Mouse (Mus musculus) lung, embryonic 15.5 days (tissue): ENCODE measurements around the gene Tgif1. TPM values are rescaled to one million over a fixed set of nuclear protein-coding genes. Genes with fewer than 3 reads are reported as not detected.
"Not testable (repeated sequence)": the region's sequence is repeated elsewhere in the genome, so short reads cannot be mapped to it uniquely, and the experiment has no call there.

Experiments
- ATAC-seq: fragments of 200-750 bp; cut with Nextera tagmentation; 2 replicates; pipeline ENCODE4 v1.8.0; 2017; ENCODE audit warnings: moderate number of reproducible peaks, borderline replicate concordance; ENCODE audit not compliant: low FRiP score, low TSS enrichment; ENCODE audit errors: extremely low read depth
- H3K27ac ChIP-seq: fragments of 300-500 bp; sonication (generic); 2 replicates; pipeline ENCODE4 v1.5.1; 2015; ENCODE audit warnings: moderate library complexity, mild to moderate bottlenecking, inconsistent platforms
- H3K27me3 ChIP-seq: fragments of 300-500 bp; sonication (generic); 2 replicates; pipeline ENCODE4 v1.6.1; 2015; ENCODE audit warnings: inconsistent platforms
- H3K36me3 ChIP-seq: fragments of 300-500 bp; sonication (generic); 2 replicates; pipeline ENCODE4 v1.6.1; 2015; ENCODE audit warnings: inconsistent platforms
- H3K4me1 ChIP-seq: fragments of 300-500 bp; sonication (generic); 2 replicates; pipeline ENCODE4 v1.6.1; 2015; ENCODE audit warnings: inconsistent platforms
- H3K4me2 ChIP-seq: fragments of 300-500 bp; sonication (generic); 2 replicates; pipeline ENCODE4 v1.6.1; 2015; ENCODE audit warnings: inconsistent platforms, mild to moderate bottlenecking, moderate library complexity
- H3K4me3 ChIP-seq: fragments of 300-500 bp; sonication (generic); 2 replicates; pipeline ENCODE4 v1.5.1; 2015; ENCODE audit warnings: mild to moderate bottlenecking, inconsistent platforms
- H3K9ac ChIP-seq: fragments of 300-500 bp; sonication (generic); 2 replicates; pipeline ENCODE4 v1.6.1; 2015; ENCODE audit warnings: inconsistent platforms
- H3K9me3 ChIP-seq: fragments of 300-500 bp; sonication (generic); 2 replicates; pipeline ENCODE4 v1.6.1; 2016; ENCODE audit warnings: inconsistent platforms
- WGBS: fragments of 180-500 bp; shearing (Covaris S2); methylation state at CpG from one replicate; pipeline ENCODE4 v1.1.7; 2015; 5-methylcytosine and 5-hydroxymethylcytosine counted together
- polyA plus RNA-seq: library from polyadenylated mRNA; unstranded; fragments of >200 nt; fragmentation: Nextera tagmentation; extraction: Ambion mirVana; gene quantifications from 2 replicates; pipeline ENCODE4 v1.2.1, GENCODE M21; 2015

Gene Tgif1
- polyA plus RNA-seq, 1 experiment from 2014 or later = 63.6 TPM

DNA sequence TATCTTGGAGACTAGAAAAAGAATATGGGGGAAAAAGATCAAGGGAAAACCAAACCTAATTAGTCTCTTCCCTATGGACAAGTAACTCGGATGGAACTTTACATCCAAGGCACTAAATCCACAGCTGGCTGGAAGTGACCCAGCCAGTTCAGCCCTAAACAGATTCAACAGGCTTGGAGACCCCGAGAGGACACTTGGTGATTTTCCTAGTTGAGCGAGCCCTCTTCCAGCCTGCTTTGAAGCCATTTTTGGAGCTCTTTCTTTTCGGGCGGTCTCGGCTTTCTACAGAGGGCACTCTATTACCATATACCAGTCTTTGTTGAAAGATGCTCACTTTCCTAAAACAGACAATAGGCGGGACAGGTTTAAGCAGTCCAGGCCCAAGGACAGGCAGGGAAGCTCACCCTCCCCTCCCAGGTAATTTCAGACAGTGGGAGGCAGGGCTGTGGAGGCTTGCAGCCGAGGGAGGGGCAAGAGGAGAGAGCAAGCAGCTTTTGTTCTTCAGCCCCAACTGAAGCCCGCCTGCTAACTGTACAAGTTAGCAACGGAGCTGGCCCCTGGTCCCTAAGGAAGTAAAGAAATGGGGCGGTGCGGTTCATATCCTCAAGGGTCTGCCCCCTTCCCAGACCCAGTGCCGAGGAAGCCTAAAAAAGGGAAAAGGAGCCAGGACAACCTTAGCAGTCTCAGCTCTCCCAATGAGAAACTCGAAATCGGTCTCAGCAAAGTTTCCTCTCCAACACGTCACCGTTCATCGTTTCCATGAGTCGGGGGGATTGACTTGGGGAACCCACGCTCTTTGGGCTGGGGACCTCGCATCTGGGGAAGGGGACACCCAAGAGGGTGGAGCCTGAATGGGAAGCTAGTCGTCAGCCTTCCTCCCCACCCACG is 4.6 kb downstream of the Tgif1 start:
- WGBS = under 1% methylated on average over 23 of the region's 23 CpGs
- H3K9ac ChIP-seq = peak overlapping the region; percentile 69
- peak; percentile 37; the same call in 1 of the 2 replicates for ATAC-seq
- H3K27me3 ChIP-seq = no peaks in the 10 kb centered on the region
- peak overlapping the region; percentile 99 for H3K27ac ChIP-seq
- H3K4me3 ChIP-seq = peak overlapping the region; percentile 75
- peak overlapping the region; percentile 94 for H3K4me2 ChIP-seq
- peaks cover 16% of the 10 kb centered on the region for H3K36me3 ChIP-seq
- no peaks in the 10 kb centered on the region for H3K9me3 ChIP-seq
- peaks cover 39% of the 10 kb centered on the region for H3K4me1 ChIP-seq

DNA sequence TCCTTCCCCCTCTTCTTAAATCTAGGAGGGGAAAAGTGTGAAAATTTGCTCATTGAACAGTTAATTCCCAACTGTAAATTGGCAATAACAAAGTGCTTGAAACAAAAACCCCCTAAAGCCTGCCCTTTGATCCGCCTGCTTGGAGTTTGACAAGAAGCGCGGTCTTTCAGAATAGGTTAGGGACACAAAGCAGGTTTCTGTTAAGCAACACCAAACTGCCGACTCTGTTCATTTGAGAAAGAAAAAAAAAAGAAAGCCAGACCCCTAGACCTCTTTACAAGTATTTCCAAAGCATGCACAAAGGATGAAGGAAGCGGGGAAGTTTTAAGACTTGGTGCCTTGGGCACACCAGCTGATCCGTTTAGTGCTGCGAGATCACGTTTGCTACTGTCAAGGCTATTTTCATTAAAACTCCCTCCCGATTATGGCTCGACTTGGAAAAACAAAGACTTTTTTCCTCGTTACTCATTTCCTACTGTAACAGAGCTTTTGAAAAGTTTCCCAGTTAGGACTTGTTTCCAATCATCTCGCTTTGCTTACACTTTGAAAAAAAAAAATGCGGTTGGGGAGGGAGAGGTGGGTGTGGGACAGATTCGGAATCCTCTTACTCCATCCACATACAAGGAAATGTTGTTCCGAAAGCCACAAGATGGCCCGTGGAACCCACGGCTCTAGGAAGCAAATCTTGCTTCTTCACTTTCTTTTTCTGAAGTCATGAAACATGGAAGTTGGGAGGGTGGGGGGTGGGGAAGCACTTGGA is 5.4 kb downstream of the Tgif1 start:
- ATAC-seq = no peak
- WGBS = under 1% methylated on average over 17 of the region's 17 CpGs
- peaks cover 40% of the 10 kb centered on the region for H3K4me1 ChIP-seq
- H3K36me3 ChIP-seq = peaks cover 24% of the 10 kb centered on the region
- peak overlapping the region; percentile 75 for H3K4me3 ChIP-seq
- H3K9ac ChIP-seq = peak overlapping the region; percentile 69
- H3K27me3 ChIP-seq = no peaks in the 10 kb centered on the region
- no peaks in the 10 kb centered on the region for H3K9me3 ChIP-seq
- peak overlapping the region; percentile 99 for H3K27ac ChIP-seq
- peak overlapping the region; percentile 94 for H3K4me2 ChIP-seq

DNA sequence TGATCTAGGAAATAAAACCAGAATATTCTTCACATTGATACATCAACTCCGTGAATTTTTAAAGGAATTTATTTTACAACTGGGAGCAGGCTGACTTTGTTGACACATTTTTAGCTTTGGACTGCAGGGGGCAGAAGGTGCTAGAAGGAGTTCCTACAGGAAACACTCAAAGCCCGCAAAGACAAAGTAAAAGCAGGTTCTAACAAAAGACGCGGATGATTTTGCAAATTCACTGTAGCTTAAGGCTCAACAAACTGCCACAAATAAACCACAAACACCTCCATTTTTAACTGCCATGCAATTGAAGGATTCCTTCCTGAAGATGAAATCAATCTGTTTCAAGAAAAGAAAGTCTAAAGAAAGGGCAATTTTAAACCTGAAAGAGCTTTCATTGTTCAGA is 6.3 kb downstream of the Tgif1 start:
- Histone ChIP-seq H3K27ac (no peak overlapping the region), H3K4me3 (no peak overlapping the region), H3K9me3 (no peaks in the 10 kb centered on the region), H3K36me3 (peaks cover 30% of the 10 kb centered on the region), H3K4me1 (peaks cover 40% of the 10 kb centered on the region), H3K4me2 (peak overlapping the region; percentile 94), H3K9ac (peak overlapping the region; percentile 11; the same call in 1 of the 2 replicates), H3K27me3 (no peaks in the 10 kb centered on the region)
- WGBS = under 1% methylated on average over 4 of the region's 4 CpGs
- ATAC-seq = no peak

DNA sequence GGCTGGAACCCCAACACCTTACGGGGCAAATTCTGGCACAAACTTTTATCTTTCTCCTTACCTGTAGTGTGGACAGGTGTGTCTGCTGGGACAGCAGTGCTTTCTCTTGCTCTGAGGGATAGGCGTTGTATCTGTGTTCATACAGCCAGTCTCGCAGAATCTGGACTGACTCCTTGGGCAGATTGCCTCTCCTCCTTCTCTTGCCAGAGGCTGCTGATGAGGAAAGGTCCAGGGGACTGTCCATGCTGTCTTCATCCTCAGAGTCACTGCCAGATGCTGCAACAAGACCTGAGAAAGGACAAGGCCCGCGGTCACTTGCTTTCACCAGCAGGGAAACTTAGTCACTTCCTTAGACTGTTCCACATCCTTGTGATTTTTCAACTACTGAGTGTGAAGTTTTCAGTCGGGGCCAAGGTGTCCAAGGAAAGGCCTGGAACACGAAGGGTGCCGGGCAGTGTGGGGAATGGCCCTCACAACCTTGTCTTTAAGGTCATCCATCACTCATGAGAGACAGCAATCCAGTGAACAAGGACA is 7.2 kb downstream of the Tgif1 start:
- peak overlapping the region; percentile 1; the same call in 1 of the 2 replicates for H3K4me2 ChIP-seq
- peak overlapping the region; percentile 59 for H3K27ac ChIP-seq
- WGBS = 45% methylated on average over 8 of the region's 8 CpGs

DNA sequence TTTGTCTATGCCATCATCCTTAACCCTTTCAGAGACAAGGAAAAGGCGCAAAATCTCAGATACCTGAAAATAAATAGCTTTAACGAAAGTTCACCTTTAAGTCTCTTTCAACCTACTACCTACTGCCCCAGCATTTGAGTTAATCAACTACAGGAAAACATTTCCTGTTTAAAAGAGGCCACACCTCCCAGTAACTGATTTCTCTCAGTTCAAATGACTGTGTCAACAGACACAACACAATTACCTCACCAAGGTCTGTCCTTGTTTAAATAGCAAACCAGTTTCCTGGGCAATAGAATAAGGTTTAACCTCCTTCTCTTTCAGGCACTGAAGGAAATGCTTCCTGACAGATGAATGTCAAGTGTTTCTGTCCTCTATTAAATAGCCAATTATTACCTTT is 7.8 kb downstream of the Tgif1 start:
- Histone ChIP-seq H3K4me1 (peaks cover 40% of the 10 kb centered on the region), H3K27me3 (no peaks in the 10 kb centered on the region), H3K36me3 (peaks cover 34% of the 10 kb centered on the region), H3K27ac (peak overlapping the region; percentile 59), H3K9ac (no peak overlapping the region), H3K4me2 (0 out of 2 replicates have a peak overlapping the region, but pooled peaks have one; percentile 1), H3K4me3 (no peak overlapping the region), H3K9me3 (no peaks in the 10 kb centered on the region)
- no peak for ATAC-seq
- whole genome bisulfite sequencing = 47% methylated on average over 2 of the region's 2 CpGs

More for the DNA sequence above, 7.2 kb downstream of the Tgif1 start:
- Histone ChIP-seq H3K36me3 (peaks cover 33% of the 10 kb centered on the region), H3K9me3 (no peaks in the 10 kb centered on the region), H3K9ac (no peak overlapping the region), H3K27me3 (no peaks in the 10 kb centered on the region), H3K4me3 (no peak overlapping the region), H3K4me1 (peaks cover 40% of the 10 kb centered on the region)
- no peak for ATAC-seq

DNA sequence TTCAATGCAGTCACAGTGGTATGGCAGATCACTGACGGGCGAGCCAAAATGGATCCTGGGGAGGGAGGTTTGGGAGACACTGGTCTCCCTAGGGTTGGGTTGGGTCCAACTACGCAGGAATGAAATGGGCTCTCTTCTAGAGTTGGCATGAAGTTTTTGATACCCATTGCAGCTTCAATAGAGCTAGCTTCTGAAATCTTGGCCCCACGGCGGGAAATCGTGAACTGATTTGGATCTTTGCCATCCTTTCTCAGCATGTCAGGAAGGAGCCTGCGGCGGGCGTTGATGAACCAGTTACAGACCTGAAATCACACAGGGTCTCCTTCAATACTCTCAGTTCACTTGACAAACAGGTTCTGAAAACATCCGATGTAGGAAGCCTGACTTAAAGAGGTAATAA is 8.4 kb downstream of the Tgif1 start:
- Histone ChIP-seq H3K4me2 (no peak overlapping the region), H3K27me3 (no peaks in the 10 kb centered on the region), H3K9ac (no peak overlapping the region), H3K27ac (peak overlapping the region; percentile 59), H3K36me3 (peaks cover 40% of the 10 kb centered on the region), H3K4me1 (peaks cover 40% of the 10 kb centered on the region), H3K4me3 (no peak overlapping the region), H3K9me3 (no peaks in the 10 kb centered on the region)
- no peak for ATAC-seq
- WGBS = 39% methylated on average over 10 of the region's 10 CpGs

DNA sequence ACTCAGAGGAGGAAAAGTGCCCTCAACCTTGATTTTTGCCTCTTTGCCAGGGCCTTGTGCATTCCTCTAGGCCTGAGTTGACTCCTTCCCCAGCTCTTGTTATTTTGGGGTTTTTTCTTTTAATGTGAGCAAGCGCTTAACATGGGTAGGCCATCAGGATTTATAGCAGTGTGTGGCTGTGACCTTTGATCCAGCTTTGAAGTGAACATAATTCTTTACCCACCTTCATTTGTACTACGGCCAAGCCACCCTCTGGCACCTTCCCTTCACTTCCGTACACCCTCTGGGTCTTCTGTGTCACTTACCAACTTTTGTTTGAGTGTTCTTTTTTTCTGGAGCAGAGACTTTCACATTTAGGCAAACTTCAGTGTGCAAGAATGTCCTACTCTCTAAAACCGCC is 10.1 kb downstream of the Tgif1 start:
- WGBS = 84% methylated on average over 4 of the region's 4 CpGs
- H3K36me3 ChIP-seq = peaks cover 49% of the 10 kb centered on the region

DNA sequence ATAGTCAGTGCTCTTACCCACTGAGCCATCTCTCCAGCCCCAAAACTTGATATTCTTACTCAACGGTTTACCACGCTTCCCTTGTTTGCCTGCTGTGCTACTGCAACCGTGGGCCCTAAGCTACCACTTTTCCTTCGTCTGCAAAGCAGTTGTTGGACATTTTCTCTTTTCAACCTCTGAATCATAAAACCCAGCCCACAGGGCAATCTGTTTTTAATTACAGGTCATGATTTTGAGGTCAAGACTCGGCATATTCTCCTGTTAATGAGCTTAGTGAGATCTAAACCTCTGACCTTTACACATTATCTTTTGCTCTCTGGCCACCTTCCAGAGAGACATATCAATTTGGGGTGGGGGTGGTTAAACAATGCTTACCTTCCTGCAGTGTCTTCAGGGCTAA is 14.8 kb downstream of the Tgif1 start:
- Histone ChIP-seq H3K27me3 (no peaks in the 10 kb centered on the region), H3K4me2 (no peak overlapping the region), H3K4me1 (peaks cover 11% of the 10 kb centered on the region), H3K36me3 (peaks cover 31% of the 10 kb centered on the region), H3K9ac (no peak overlapping the region), H3K27ac (no peak overlapping the region), H3K4me3 (no peak overlapping the region), H3K9me3 (no peaks in the 10 kb centered on the region)
- 69% methylated on average over 5 of the region's 5 CpGs for WGBS
- ATAC-seq = no peak

More for the DNA sequence above, 10.1 kb downstream of the Tgif1 start:
- H3K4me2 ChIP-seq = no peak overlapping the region
- H3K4me3 ChIP-seq = no peak overlapping the region
- H3K9ac ChIP-seq = no peak overlapping the region
- no peak for ATAC-seq
- no peak overlapping the region for H3K27ac ChIP-seq
- peaks cover 40% of the 10 kb centered on the region for H3K4me1 ChIP-seq
- no peaks in the 10 kb centered on the region for H3K9me3 ChIP-seq
- H3K27me3 ChIP-seq = no peaks in the 10 kb centered on the region

DNA sequence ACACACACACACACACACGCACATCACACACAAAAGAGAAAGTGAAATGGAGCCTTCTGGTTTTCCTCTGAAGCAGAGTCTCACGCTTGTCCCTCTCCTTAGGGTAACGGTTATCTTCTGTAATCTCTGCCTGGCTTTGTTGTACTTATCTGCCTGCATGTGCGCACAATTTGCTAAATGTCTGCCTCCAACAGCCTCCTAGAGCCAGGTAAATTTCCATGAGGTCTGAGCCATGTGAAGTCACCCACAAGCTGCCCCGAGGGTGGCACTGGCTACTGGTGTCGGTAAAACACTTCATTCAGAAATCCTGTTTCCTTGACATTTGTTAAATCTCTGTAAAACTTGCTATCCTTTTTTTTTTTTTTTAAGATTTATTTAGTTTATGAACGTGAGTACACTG is 15.3 kb downstream of the Tgif1 start:
- ATAC-seq = no peak
- peaks cover 10% of the 10 kb centered on the region for H3K4me1 ChIP-seq
- peaks cover 26% of the 10 kb centered on the region for H3K36me3 ChIP-seq
- H3K27ac ChIP-seq = no peak overlapping the region
- WGBS = 81% methylated on average over 7 of the region's 7 CpGs
- H3K9me3 ChIP-seq = no peaks in the 10 kb centered on the region
- no peak overlapping the region for H3K4me2 ChIP-seq
- no peak overlapping the region for H3K9ac ChIP-seq
- no peaks in the 10 kb centered on the region for H3K27me3 ChIP-seq
- no peak overlapping the region for H3K4me3 ChIP-seq

DNA sequence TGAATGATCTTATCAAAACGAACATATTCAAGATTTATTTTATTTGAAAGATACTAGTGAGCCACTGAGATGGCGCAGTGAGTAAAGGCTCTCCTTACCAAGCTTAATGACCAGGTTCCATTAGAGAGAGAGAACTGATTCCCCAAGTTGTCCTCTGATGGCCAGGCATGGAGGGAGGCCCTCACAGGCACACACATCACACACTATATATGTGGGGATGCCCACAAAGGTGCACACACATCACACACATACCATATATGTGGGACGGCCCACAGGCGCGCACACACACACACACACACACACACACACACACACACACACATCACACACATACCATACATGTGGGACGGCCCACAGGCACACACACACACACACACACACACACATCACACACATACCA is 15.9 kb downstream of the Tgif1 start:
- not testable (repeated sequence) for H3K4me1 ChIP-seq, H3K4me2 ChIP-seq, H3K27ac ChIP-seq, H3K27me3 ChIP-seq, H3K9ac ChIP-seq, H3K4me3 ChIP-seq, ATAC-seq, H3K9me3 ChIP-seq
- 88% methylated on average over 6 of the region's 6 CpGs for WGBS
- H3K36me3 ChIP-seq = peaks cover 21% of the 10 kb centered on the region; the same call in 1 of the 2 replicates

DNA sequence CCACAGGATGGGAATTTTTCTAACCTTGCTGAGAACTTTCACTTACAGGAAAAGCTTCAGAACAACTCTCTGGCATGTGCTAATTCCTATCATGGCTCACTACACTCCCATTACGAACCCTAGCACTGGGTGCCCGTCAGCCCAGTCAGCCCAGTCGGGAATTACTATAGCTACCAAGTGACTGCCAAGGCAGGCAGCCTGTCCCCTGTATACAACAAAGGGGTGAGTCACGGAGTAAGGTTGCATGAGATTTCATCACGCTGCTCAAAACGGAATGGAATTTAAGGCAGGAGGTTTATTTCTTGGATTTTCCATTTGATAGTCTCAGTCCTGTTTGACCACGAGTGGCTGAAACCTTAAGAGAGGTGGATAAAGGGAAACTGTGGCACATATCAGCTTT is 16.5 kb downstream of the Tgif1 start:
- ATAC-seq = no peak
- Histone ChIP-seq H3K9me3 (no peaks in the 10 kb centered on the region), H3K9ac (no peak overlapping the region), H3K36me3 (peaks cover 17% of the 10 kb centered on the region; the same call in 1 of the 2 replicates), H3K27me3 (no peaks in the 10 kb centered on the region), H3K27ac (no peak overlapping the region), H3K4me2 (no peak overlapping the region), H3K4me1 (peaks cover 10% of the 10 kb centered on the region), H3K4me3 (no peak overlapping the region)
- 68% methylated on average over 7 of the region's 7 CpGs for WGBS
